Mouse (Mus musculus) cerebellum, adult 8-10 months (tissue): ENCODE measurements around the gene Ppp1r12c.

Source experiments
- DNase-seq: peaks from one replicate; pipeline ENCODE4 v3.0.0; 2022

Ppp1r12c gene

GRCm38 (mm10) chr7:4491308-4491707, 10.2 kb downstream of the Ppp1r12c start:
- DNase-seq = no peak

DNA sequence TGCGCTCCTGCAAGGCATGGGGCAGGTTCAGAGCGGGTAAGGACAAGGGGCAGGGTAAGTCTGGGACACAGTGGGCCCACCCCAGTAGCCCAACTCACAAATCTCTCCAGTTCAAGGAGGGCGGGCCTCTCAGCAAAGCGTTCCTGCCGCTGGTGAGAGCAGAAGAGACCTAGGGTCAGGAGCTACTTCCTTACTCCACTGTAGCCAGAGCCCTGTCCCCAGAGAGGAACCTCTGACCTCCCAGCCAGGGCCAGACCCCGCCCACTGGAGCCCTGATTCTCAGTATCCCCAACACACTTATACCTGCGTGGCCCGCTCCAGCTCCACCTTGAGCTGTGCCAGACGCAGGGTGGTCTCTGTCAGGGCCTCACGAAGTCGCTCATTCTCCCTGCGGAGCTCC, 19.2 kb downstream of the Ppp1r12c start:
- no peak for DNase-seq

GRCm38 (mm10) chr7:4479674-4480073, 21.8 kb downstream of the Ppp1r12c start:
- DNase-seq = peak; percentile 47

GRCm38 (mm10) chr7:4478796-4479291, 22.6 kb downstream of the Ppp1r12c start:
- DNase-seq = no peak

GRCm38 (mm10) chr7:4478021-4478795, 23.3 kb downstream of the Ppp1r12c start:
- peak; percentile 62 for DNase-seq

DNA sequence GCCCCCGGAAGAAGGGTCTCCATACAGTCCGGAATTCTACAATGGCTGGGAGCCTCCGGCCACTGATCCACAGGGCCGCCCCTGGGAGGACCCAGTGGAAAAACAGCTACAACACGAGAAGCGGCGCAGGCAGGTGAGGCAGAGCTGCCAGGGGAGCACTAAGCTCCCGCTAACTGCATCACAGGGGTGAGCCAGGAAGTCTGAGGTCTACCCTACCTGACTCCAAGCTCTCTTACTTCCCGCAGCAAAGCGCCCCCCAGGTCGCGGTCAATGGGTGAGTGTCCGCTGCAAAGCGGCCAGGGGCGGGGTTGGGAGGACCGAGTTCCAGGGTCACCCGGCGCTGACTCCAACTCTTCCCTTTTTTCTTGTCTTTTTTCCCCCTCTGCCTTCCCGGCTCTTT, 27.5 kb downstream of the Ppp1r12c start:
- DNase-seq = no peak

- peak; percentile 59 for DNase-seq
Measured at GRCm38 (mm10) chr7:4471179-4471555, 30.3 kb downstream of the Ppp1r12c start.

DNA sequence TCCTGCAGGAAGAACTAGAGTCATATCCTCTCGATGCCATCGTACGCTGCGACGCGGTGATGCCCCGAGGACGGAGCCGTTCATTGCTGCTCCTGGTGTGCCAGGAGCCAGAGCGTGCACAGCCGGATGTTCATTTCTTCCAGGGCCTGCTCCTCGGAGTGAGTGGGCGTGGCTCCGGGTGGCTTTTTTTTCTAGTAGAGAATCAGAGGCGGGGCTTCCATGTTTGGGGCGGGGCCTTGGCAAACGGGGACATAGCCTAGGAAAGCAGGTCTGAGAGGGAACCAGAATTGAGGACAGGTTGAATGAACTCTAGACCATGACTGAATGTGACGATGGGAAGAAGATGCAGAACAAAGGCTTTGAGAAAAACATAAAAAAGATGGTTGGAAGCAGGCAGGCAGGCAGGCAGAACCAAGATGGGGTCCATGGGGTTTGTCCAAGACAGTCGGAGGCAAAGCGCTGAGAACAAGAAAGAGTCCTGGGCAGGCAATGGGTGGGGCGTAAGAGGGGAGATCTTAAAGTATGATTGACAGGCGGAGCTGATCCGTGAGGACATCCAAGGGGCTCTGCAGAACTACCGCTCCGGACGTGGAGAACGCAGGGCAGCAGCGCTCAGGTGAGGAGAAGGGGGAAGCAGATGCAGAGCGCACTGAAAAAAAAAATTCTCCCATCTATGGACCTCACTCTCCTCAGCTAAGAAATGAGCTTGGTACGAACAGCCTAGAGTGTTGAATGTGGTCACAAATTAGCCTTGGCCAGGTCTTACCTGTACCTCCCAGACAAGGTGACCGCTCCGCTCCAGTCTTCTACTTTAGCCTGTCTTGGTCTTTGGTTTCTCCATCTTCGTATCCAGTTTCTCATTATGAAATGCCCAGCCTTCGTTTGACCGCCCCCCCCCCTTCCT, 31.0 kb downstream of the Ppp1r12c start:
- DNase-seq = no peak

- no peak for DNase-seq
Measured at GRCm38 (mm10) chr7:4467801-4468200, 33.7 kb downstream of the Ppp1r12c start.

- no peak for DNase-seq
Measured at GRCm38 (mm10) chr7:4464194-4464824, 37.2 kb downstream of the Ppp1r12c start.

DNA sequence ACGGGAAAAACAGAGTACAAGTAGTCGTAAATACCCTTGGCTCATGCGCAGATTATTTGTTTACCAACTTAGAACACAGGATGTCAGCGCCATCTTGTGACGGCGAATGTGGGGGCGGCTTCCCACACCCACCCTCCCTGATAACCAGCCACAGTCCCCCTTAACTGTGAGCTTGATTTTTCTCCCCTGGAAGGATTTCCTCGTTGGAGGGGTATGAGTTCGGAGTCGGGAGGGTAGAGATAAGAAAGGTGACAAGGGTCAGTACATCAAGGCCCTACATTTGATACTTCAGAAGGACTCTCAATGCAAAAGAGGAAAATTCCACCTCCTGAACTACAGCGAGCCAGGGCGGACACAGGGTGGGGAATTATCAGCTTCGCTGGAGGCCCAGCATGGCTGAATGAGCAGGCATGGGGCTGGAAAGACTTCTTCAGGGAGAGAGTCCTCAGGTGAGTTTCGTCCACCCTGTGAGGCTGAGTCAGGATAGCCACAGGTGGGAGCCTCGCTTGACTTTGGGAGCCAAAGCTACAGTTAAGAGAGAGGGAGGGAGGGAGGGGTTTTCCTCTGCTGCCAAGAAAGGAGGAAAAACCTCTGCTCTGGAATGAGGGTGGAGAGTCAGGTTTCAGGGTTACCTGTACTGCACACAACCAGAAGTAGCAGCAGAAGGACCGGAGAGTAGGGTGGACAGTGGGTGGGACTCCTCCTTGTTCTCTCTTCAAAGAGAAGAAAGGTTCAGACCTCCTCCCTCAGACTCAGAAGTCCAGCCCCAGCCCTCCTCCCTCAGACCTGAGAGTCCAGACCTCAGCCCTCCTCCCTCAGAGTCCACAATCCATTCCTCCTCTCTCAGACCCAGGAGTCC, 40.7 kb downstream of the Ppp1r12c start, which contains the start of gene Eps8l1:
Eps8l1 (plus strand) TSS at position 99 of the 859 bp plus-strand sequence.
- no peak for DNase-seq

DNA sequence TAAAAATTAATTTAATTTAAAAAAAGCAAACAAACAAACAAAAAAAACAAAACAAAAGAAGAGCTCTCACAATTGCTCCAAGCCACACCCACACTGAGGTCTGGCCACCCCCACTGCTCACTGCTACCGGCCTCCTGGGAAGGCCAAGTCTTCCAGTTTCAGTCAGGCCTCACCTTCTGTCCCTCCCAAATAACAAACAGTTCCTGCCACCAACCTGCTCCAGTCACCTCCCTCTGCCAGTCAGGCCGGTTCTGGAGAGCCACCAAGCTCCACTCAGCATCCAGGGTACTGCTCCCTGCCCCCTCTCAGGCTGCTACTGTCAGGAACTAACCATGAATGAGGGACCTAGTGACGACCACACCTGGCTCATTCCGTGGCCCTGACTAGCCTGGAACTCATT, 48.8 kb downstream of the Ppp1r12c start:
- no peak for DNase-seq

GRCm38 (mm10) chr7:4449211-4449610, 52.3 kb downstream of the Ppp1r12c start:
- DNase-seq = no peak

GRCm38 (mm10) chr7:4448439-4448838, 53.0 kb downstream of the Ppp1r12c start:
- DNase-seq = no peak

DNA sequence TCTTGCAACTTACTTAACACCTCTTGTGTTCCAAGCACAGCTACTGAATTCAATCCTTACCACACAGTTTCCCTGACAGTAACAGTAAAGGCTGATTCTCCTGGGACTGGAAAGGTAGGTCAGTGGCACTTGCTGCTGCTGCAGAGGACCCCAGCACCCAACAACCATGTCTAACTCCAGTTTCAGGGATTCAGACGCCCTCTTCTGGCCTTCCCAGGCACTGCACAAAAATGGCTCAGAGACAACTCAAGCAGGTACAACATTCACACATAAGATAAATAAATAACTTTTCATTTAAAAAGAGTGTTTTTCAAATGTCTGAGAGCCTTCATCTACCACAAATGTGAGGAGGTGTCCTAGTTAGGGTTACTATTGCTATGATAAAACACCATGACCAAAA, 54.3 kb downstream of the Ppp1r12c start:
- peak; percentile 26 for DNase-seq

- DNase-seq = peak; percentile 89
Measured at GRCm38 (mm10) chr7:4445216-4445791, 56.2 kb downstream of the Ppp1r12c start, which contains the start of gene Rdh13. TSS of gene Rdh13 (minus strand) at chr7:4445649.

GRCm38 (mm10) chr7:4440549-4440948, 60.9 kb downstream of the Ppp1r12c start:
- no peak for DNase-seq

- no peak for DNase-seq
Measured at GRCm38 (mm10) chr7:4437721-4438120, 63.8 kb downstream of the Ppp1r12c start.

- DNase-seq = no peak
Measured at GRCm38 (mm10) chr7:4432026-4432425, 69.5 kb downstream of the Ppp1r12c start.

DNA sequence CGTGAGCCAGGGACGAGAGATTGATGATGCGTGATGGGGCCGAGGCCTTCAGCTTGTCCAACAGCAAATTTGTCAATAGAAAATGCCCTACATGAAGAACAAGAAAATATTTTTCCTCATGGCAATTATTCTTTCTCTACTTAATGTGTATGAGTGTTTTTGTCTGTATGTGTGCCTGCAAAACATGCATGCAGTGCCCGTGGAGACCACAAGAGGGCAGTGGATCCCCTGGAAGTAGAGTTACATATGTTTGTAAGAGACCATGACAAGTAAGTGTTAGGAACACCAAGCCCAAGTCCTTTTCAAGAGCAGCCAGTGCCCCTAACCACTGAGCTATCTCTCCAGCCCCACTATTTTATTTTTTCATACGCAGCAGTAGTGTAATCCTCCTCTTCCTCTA, 69.9 kb downstream of the Ppp1r12c start:
- peak; percentile 30 for DNase-seq
